Mouse (Mus musculus): ENCODE measurements around the gene R3hdm4. TPM values are rescaled to one million over a fixed set of nuclear protein-coding genes. Genes with fewer than 3 reads are reported as not detected.
A peak's percentile ranks its signal among the peaks of the same experiment; 100 is the strongest.

R3hdm4 gene
- total and polyA plus RNA-seq, 3 experiments = 29.1 to 105 TPM; not detected in 1

- no peak for TF ChIP-seq RCOR1 (IDR thresholded peaks at IDR 0.05; ENCODE audit: low read depth, low read length)
- no peak for TF ChIP-seq MAFK (IDR thresholded peaks at IDR 0.05; ENCODE audit: borderline replicate concordance, low read depth, low read length)
- no peak for TF ChIP-seq MXI1 (IDR thresholded peaks at IDR 0.05; ENCODE audit: low read depth, low read length)
- TF ChIP-seq NELFE (IDR thresholded peaks at IDR 0.05; ENCODE audit: low read depth, low read length) = no peak
- no peak for TF ChIP-seq ETS1 (IDR thresholded peaks at IDR 0.05; ENCODE audit: low read depth, low read length)
- TF ChIP-seq MAX (IDR thresholded peaks at IDR 0.05; ENCODE audit: low read length) = no peak
- TF ChIP-seq SIN3A (IDR thresholded peaks at IDR 0.05; ENCODE audit: low read length) = no peak
- DNase-seq (ENCODE audit: low read depth, low spot score) = no peak
- peak overlapping the region; percentile 70 to 83 for H3K4me3 ChIP-seq (ENCODE audit: control insufficient read depth in 1 of 2, insufficient read depth in 1 of 2, low read depth in 2 of 2, low read length in 2 of 2)
- H3K27me3 ChIP-seq (ENCODE audit: control insufficient read depth in 1 of 2, insufficient read depth in 2 of 2, low read length in 2 of 2) = no peaks in the 10 kb centered on the region
- peaks cover 11% of the 10 kb centered on the region for H3K79me2 ChIP-seq (ENCODE audit: control insufficient read depth, insufficient read depth, low read length, poor library complexity)
- H3K36me3 ChIP-seq (ENCODE audit: control insufficient read depth in 1 of 2, insufficient read depth in 2 of 2, low read length in 2 of 2) = peaks cover 2 to 8% of the 10 kb centered on the region in 2 experiments; a peak in 2 of 4 replicates
- H3K27ac ChIP-seq (ENCODE audit: control insufficient read depth, low read depth, low read length) = peak overlapping the region; percentile 37
- H3K9ac ChIP-seq (ENCODE audit: control insufficient read depth, low read depth, low read length, poor library complexity, severe bottlenecking) = peak overlapping the region; percentile 85
- no peaks in the 10 kb centered on the region for H3K9me3 ChIP-seq (replicated peaks; ENCODE audit: insufficient read depth, low read length)
- peaks cover 0 to 12% of the 10 kb centered on the region in 2 experiments; a peak in 3 of 4 replicates for H3K4me1 ChIP-seq (ENCODE audit: control insufficient read depth in 1 of 2, insufficient read depth in 2 of 2, low read length in 2 of 2)
Measured at GRCm38 (mm10) chr10:79960671-79961294, 39.8 kb upstream of the R3hdm4 start.

- H3K27ac ChIP-seq (ENCODE audit: control insufficient read depth, low read depth, low read length) = peak within 1 kb of the TSS; percentile 37
- peak; percentile 99 for DNase-seq (ENCODE audit: low read depth, low spot score)
- TF ChIP-seq MAZ (IDR thresholded peaks at IDR 0.05; ENCODE audit: low read depth, low read length) (0 out of 2 replicates have a peak, but pooled peaks have one; percentile 51), CTCF (IDR thresholded peaks at IDR 0.05 in 2 of 3, conservative IDR thresholded peaks at IDR 0.05 in 1 of 3; ENCODE audit: control insufficient read depth in 1 of 3, insufficient read depth in 1 of 3, low read depth in 2 of 3, low read length in 3 of 3, poor library complexity in 1 of 3, severe bottlenecking in 1 of 3) (peak; percentile 85 to 99 (median 94)), ZKSCAN1 (IDR thresholded peaks at IDR 0.05; ENCODE audit: low read depth, low read length) (no peak), POLR2A (IDR thresholded peaks at IDR 0.05; ENCODE audit: control insufficient read depth in 1 of 2, insufficient read depth in 1 of 2, low read depth in 1 of 2, low read length in 2 of 2, poor library complexity in 1 of 2) (peak; percentile 57 to 87), SIN3A (IDR thresholded peaks at IDR 0.05; ENCODE audit: low read length) (peak; percentile 99), MAX (IDR thresholded peaks at IDR 0.05; ENCODE audit: low read length) (peak; percentile 83), CHD1 (IDR thresholded peaks at IDR 0.05; ENCODE audit: low read depth, low read length) (no peak), RCOR1 (IDR thresholded peaks at IDR 0.05; ENCODE audit: low read depth, low read length) (no peak), ELF1 (IDR thresholded peaks at IDR 0.05; ENCODE audit: low read depth, low read length) (peak; percentile 30; the same call in 1 of the 2 replicates), HCFC1 (IDR thresholded peaks at IDR 0.05; ENCODE audit: low read depth, low read length) (peak; percentile 95), ZC3H11A (IDR thresholded peaks at IDR 0.05; ENCODE audit: low read depth, low read length) (peak; percentile 62), E2F4 (IDR thresholded peaks at IDR 0.05; ENCODE audit: borderline replicate concordance, low read depth, low read length) (no peak), NRF1 (IDR thresholded peaks at IDR 0.05; ENCODE audit: insufficient read depth, low read depth, low read length, poor library complexity, severe bottlenecking) (peak; percentile 92), MXI1 (IDR thresholded peaks at IDR 0.05; ENCODE audit: low read depth, low read length) (peak; percentile 99), USF1 (IDR thresholded peaks at IDR 0.05; ENCODE audit: low read depth, low read length) (0 out of 2 replicates have a peak, but pooled peaks have one; percentile 5), UBTF (IDR thresholded peaks at IDR 0.05; ENCODE audit: borderline replicate concordance, insufficient read depth, low read depth, low read length) (no peak), MAFK (IDR thresholded peaks at IDR 0.05; ENCODE audit: borderline replicate concordance, low read depth, low read length) (no peak), POLR2AphosphoS2 (IDR thresholded peaks at IDR 0.05; ENCODE audit: low read length) (0 out of 2 replicates have a peak, but pooled peaks have one; percentile 43), NELFE (IDR thresholded peaks at IDR 0.05; ENCODE audit: low read depth, low read length) (peak; percentile 77), BHLHE40 (IDR thresholded peaks at IDR 0.05; ENCODE audit: borderline replicate concordance, low read depth, low read length) (no peak), USF2 (IDR thresholded peaks at IDR 0.05; ENCODE audit: borderline replicate concordance in 1 of 2, insufficient read depth in 1 of 2, low read depth in 1 of 2, low read length in 2 of 2) (no peak), TBP (IDR thresholded peaks at IDR 0.05; ENCODE audit: low read depth, low read length) (peak; percentile 88), GATA1 (IDR thresholded peaks at IDR 0.05; ENCODE audit: low read depth, low read length) (no peak), ETS1 (IDR thresholded peaks at IDR 0.05; ENCODE audit: low read depth, low read length) (no peak; the same call in 1 of the 2 replicates), CHD2 (IDR thresholded peaks at IDR 0.05; ENCODE audit: low read length) (no peak), RAD21 (IDR thresholded peaks at IDR 0.05; ENCODE audit: low read depth, low read length) (peak; percentile 83), TAL1 (IDR thresholded peaks at IDR 0.05; ENCODE audit: low read length) (no peak)
Measured at GRCm38 (mm10) chr10:79959847-79960601, 39.0 kb upstream of the R3hdm4 start, which contains the start of gene Wdr18. Gene Wdr18 (plus strand): TSS chr10:79960152.

More at GRCm38 (mm10) chr10:79959847-79960601, 39.0 kb upstream of the R3hdm4 start, which contains the start of gene Wdr18:
- peaks cover 2 to 8% of the 10 kb centered on the region in 2 experiments; a peak in 2 of 4 replicates for H3K36me3 ChIP-seq (ENCODE audit: control insufficient read depth in 1 of 2, insufficient read depth in 2 of 2, low read length in 2 of 2)
- H3K79me2 ChIP-seq (ENCODE audit: control insufficient read depth, insufficient read depth, low read length, poor library complexity) = peaks cover 11% of the 10 kb centered on the region
- peak within 1 kb of the TSS; percentile 70 to 83 for H3K4me3 ChIP-seq (ENCODE audit: control insufficient read depth in 1 of 2, insufficient read depth in 1 of 2, low read depth in 2 of 2, low read length in 2 of 2)
- no peaks in the 10 kb centered on the region for H3K27me3 ChIP-seq (ENCODE audit: control insufficient read depth in 1 of 2, insufficient read depth in 2 of 2, low read length in 2 of 2)
- H3K4me1 ChIP-seq (ENCODE audit: control insufficient read depth in 1 of 2, insufficient read depth in 2 of 2, low read length in 2 of 2) = peaks cover 0 to 12% of the 10 kb centered on the region in 2 experiments; a peak in 3 of 4 replicates
- H3K9me3 ChIP-seq (replicated peaks; ENCODE audit: insufficient read depth, low read length) = no peaks in the 10 kb centered on the region
- peak within 1 kb of the TSS; percentile 85 for H3K9ac ChIP-seq (ENCODE audit: control insufficient read depth, low read depth, low read length, poor library complexity, severe bottlenecking)

Data from MEL (cell line).